27 mouse cellular contexts compared by ENCODE assay signal in genomic region chr8:110416931-110417330, GRCm38 (mm10).
"Had no signal": no experiment of that assay in that cellular context is flagged by ENCODE, and none has a peak within 500 bp of the region (broad histone marks: within the 10 kb centered on the region; RNA-seq: fewer than 3 reads in every experiment).

No protein-coding gene starts in this region.

- H3K27ac ChIP-seq: heart, embryonic 10.5 days; heart, embryonic 13.5 days; heart, embryonic 15.5 days; hindbrain, embryonic 13.5 days; hindbrain, embryonic 15.5 days; hindbrain, postnatal 0 days; kidney, embryonic 15.5 days; kidney, postnatal 0 days; limb, embryonic 13.5 days; limb, embryonic 15.5 days; liver, embryonic 12.5 days; liver, embryonic 14.5 days had no signal

- ATAC-seq: hindbrain, postnatal 0 days; intestine, embryonic 16.5 days; liver, embryonic 12.5 days had no signal

- H3K4me3 ChIP-seq: heart, embryonic 10.5 days; heart, embryonic 13.5 days; heart, embryonic 15.5 days; hindbrain, embryonic 13.5 days; hindbrain, embryonic 15.5 days; kidney, embryonic 15.5 days; limb, embryonic 13.5 days; limb, embryonic 15.5 days; liver, embryonic 12.5 days had no signal

- H3K9me3 ChIP-seq: heart, embryonic 10.5 days; heart, embryonic 13.5 days; heart, embryonic 15.5 days; hindbrain, embryonic 13.5 days; hindbrain, embryonic 15.5 days; kidney, embryonic 15.5 days; limb, embryonic 13.5 days; limb, embryonic 15.5 days; liver, embryonic 12.5 days had no signal

- H3K4me2 ChIP-seq: heart, embryonic 13.5 days; heart, embryonic 15.5 days; hindbrain, embryonic 13.5 days; hindbrain, embryonic 15.5 days; kidney, embryonic 15.5 days; limb, embryonic 13.5 days; limb, embryonic 15.5 days; liver, embryonic 12.5 days had no signal

- H3K9ac ChIP-seq: heart, embryonic 13.5 days; heart, embryonic 15.5 days; hindbrain, embryonic 13.5 days; hindbrain, embryonic 15.5 days; kidney, embryonic 15.5 days; limb, embryonic 13.5 days; limb, embryonic 15.5 days; liver, embryonic 12.5 days; liver, embryonic 14.5 days had no signal

- H3K27me3 ChIP-seq: heart, embryonic 13.5 days; heart, embryonic 15.5 days; hindbrain, embryonic 13.5 days; hindbrain, embryonic 15.5 days; kidney, embryonic 15.5 days; limb, embryonic 13.5 days; limb, embryonic 15.5 days; liver, embryonic 12.5 days had no signal

- H3K4me1 ChIP-seq: heart, embryonic 10.5 days; limb, embryonic 15.5 days; liver, embryonic 12.5 days had no signal

- DNase-seq: gastrocnemius, postnatal 14 days; gastrocnemius, postnatal 36 days; heart, adult 18-20 months; heart, postnatal 14 days; heart, postnatal 36 days; kidney, adult 11 months; kidney, adult 2 months; kidney, adult 9 months; kidney, postnatal 14 days; kidney, postnatal 36 days; layer of hippocampus, adult 9-11 months; layer of hippocampus, postnatal 36 days; left cerebral cortex, postnatal 4 days; lung, adult 18-20 months had no signal

- H3K36me3 ChIP-seq: heart, embryonic 10.5 days; heart, embryonic 13.5 days; heart, embryonic 15.5 days; hindbrain, embryonic 13.5 days; hindbrain, embryonic 15.5 days; kidney, embryonic 15.5 days; limb, embryonic 13.5 days; limb, embryonic 15.5 days; liver, embryonic 12.5 days had no signal
